Mouse (Mus musculus) embryonic fibroblast, embryonic 13.5 days (primary cell): ENCODE measurements at regions not wholly inside any gene's neighbourhood (a gene's known extent, or its start where the extent isn't known, plus 50 kb on each side); places are given as distances from the start of the nearest gene placed in this dataset.

Source experiments
- CTCF ChIP-seq: IDR thresholded peaks from 2 replicates; pipeline ENCODE4 v1.5.1; 2011; ENCODE audit warnings: mild to moderate bottlenecking, control low read depth, low read length, moderate library complexity, borderline replicate concordance; ENCODE audit not compliant: insufficient read depth
- POLR2A ChIP-seq: IDR thresholded peaks from 2 replicates; pipeline ENCODE4 v1.6.1; 2011; ENCODE audit warnings: low read depth, mild to moderate bottlenecking, control low read depth, low read length, moderate library complexity

DNA sequence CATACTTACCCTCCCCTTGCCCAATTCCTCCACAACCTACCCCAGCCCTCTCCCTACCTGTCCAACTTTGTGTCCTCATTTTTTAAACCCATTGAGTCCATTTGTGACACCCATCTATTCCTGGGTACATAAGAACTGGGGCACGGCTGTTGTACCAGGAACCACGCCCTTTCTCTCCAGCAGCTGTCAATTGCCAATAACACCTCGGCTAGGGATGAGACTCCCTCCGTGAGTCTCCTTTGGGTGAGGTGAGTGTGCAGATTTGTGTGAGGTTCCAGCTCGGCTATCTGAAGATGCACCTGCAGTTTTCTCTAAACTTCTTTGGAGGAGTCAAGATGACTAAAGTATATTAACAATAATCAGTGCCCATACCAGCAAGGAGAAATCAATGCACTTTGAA lies 167.2 kb upstream of the Frmd6 start:
- TF ChIP-seq POLR2A (no peak), CTCF (no peak)
